Mouse (Mus musculus) layer of hippocampus, postnatal 25 days (tissue): ENCODE results near the gene Nat9. TPM values are rescaled to one million over a fixed set of nuclear protein-coding genes. Genes with fewer than 3 reads are reported as not detected.

Experiments used
- DNase-seq, 2 experiments: peaks; one replicate each; pipeline ENCODE4 v3.0.0; 2022; ENCODE audit warnings: mixed read lengths in 2 of 2, low spot score in 1 of 2; ENCODE audit errors: extremely low spot score in 1 of 2
- total RNA-seq, 2 experiments: library from RNA; stranded (reverse); gene quantifications; 2 replicates each; pipeline ENCODE4 v1.2.3; 2021

The Nat9 gene
- total RNA-seq, 2 experiments from 2014 or later = 16.6 to 21.3 TPM

DNA sequence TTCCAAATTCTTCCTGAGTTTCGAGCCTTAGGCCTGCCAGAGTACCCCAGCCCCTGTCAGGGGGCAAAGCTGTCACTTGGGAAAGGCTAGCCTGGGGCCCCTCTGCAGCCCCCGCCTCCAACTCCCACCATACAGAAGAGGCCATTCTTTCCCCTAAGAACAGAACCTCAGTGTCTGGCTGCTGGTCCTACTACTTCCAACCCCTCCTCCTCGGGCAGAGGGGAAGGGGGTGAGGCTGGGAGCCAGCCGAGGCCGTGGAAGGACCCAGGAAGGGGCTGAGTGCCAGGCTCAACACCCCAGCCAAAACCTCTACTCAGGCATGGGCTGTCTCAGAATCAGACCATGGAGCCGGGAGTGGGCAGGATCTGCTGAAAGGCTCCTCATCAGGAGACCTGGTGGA, 8.5 kb downstream of the Nat9 start:
- DNase-seq = peak in 1 of 2 experiments; percentile 33

DNA sequence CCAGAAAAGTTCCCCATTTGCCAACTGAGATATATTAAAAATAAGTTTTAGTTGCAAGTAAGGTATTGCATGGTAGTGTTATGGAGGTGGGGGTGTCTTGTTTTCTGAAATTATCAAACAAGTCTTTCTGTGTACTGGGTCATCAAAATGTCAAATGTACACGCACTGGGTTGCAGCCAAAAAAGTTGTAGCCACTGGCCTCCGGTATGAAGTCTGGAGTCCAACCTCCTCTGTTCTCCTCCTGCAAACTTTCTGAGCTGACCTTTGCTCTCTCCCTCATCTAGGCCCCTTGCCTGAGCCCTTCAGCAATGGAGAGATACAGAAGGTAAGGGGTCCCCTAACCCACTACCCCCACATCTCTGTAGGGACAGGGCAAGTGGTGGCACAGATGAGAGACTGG, 8.9 kb downstream of the Nat9 start:
- no peak for DNase-seq

DNA sequence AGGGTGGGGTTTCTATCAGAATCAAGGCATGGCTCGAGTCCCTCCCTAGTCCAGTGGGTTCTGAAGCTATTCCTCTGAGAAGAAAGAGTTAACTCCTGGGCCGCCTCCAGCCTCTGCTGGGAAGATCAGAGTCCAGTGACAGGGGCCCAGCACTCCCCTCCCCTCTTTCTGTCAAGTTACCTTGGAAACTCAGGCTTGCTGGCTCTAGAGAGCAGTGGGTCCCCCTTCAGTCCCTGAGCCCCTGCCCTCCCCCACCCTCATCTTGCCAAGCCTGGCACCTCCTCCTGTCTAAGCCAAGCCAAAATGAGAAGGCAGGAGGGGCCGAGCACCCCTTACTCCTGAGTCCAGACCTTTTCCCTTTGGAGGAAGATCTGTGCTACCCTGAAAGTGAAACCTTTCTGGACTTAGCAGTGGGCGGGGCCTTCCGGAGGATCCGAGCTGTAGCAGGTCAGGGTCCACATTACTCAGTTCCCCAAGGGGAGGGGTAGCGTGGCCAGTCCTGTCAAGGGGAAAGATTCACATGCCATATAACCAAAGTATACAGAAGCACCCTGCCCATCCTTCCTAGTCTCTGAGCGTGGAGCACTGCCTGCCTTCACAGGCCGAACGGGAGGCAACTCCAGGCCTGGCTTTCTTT, 10.0 kb downstream of the Nat9 start:
- no peak for DNase-seq

DNA sequence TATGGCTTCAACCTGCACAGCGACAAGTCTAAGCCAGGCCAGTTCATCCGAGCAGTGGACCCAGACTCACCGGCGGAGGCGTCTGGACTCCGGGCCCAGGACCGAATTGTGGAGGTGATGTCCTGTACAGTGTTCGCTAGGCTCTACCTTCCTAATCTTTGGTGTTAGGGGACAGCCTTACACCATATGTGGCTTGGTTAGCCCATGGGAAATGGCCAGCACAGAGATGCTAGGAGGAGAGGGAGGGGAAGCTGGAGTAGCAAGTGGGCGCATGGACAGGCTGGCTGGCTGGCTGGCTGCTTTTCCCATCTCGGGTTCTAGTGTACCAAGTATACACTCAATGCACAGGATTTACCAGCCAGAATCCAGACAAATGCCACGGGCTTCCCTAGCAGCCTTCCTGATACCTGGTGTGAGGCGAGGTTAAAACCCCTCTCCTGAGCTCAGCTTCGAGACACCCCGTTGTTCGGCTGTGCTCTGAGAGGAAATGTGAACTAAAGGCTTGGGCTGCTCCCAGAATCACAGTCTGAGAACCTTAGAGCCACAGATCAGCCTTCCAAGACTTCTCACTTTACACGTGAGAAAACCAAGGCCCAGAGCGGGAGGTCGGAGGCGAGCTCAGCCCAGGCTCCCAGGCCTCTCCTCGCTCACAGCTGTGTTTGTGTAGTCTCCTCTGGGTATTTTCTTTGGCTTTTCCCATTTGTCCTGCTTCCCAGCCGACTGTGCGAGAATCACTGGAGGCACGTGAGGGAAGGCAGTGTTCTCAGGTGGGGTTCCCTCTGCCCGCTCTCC, 11.1 kb downstream of the Nat9 start:
- no peak for DNase-seq

DNA sequence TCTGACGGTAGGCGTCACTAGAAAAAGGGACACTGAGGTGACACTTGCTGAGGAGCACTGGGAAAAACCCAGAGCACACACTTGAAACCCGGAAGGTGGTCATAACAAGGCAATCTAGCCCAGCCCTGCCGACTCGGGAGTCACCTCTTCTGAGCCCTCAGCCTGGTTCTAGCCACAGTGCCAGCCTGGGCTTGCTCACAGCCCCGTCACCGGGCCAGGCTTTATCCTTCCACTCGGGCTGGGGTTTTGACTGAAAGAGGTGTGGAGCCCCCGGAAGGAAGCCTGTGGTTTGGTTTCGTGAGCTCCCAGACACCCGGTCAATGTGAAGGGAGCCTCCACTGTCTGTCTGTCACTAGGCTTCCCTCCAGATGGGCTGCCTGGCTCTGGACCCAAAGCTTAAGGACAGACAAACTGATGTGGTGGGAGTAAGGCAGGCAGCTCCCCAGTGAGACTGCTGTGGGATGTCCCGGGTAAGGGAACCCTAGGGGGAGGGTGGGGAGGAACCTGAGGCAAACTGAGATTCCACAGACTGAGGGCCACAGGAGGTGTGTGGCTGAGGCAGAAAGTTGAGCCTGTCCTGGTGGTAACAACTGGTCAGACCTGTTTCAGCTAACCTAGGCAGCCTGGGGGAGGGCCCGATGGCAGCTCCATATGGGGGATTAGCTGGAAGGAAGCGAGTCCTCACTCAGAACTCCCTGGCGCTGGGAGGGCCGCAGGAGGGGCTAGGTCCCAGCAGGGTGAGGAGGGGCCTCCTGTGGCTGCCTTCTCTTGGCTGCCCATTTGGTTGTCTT, 13.9 kb downstream of the Nat9 start:
- no peak for DNase-seq

DNA sequence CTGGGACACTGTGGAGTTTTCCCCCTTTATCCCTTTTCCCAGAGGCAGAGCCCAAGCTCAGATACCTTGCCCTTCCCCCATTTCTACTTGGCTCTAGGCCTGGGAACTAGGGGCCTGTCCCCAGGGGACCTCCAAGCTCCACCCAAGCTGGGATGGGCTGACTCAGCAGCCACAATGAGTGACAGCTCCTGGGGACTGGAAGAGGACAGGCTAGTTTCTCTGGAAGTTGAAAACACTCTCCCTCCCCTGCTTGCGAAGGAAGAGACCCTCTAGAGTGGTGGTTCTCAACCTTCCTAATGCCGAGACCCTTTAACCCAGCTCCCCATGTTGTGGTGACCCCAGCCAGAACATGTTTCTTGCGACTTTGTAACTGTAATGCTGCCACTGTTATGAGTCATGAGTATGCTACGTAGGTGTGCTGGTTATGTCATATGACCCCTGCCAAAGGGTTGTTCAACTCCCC, 14.8 kb downstream of the Nat9 start:
- DNase-seq = peak in 1 of 2 experiments; percentile 25

DNA sequence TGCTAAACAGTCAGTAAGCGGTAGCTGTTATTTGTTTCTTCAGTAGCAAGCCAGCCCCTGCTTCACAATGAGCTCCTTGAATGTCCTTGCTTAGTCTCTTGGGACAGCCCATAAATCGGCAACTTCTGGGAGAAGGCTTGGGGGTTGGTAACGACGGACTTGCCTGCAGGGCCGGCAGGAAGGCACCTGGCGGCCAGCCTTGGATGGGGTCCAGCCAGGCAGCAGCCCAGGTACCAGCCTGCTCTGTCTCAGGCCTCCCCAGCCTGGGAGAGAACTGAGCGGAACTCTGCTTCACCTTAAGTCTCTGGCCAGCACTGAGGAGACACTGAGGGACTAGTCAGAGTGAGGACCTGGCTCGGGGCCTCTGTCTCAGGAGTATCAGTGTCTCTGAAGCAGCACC, 16.5 kb downstream of the Nat9 start:
- no peak for DNase-seq

DNA sequence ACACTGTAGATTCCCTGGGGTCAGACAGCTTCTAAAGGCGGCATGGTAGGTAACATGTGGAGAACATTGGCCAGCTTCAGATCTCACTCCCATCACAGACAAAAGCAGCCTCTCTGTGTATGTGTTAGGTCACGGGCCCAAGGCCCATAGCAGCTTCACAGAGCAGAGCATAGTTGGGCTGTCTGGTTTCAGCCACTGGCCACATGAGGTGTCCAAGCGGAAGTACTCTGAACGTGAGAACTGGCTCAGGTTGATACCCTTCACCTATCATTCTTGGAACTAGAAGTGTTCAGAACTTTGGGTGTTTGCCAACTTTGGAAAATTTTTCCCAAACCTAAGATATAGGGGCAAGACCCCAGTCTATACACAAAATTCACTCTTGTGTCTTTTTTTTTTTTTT, 18.2 kb downstream of the Nat9 start:
- DNase-seq = no peak

DNA sequence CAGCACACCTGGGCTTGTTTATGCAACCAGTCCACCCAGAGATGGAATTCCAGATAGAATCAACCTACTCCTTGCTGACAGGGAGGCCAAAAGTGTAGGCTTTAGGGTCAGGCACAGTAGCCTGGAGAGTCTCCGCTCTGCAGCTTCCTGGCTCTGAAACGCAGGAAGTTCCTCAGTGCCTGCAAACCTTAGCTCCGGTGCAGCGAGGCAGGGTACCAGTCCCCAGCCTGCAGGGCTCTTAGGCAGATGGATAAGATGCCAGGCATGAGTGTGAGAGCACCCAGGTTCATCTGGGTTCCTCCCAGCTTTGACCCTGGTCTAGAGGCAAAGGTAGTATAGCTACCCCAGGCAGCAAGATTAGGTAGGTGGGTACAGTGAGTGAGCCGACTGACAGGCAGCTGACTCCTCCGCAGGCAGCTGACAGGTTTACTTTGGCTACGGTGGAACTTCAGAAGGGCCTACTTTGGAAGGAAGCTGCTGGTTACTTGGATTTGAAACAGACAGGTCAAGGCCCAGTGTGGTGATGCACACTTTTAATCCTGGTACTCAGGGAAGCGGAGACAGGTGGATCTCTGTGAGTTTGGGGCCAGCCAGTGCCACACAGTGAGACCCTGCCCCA, 19.9 kb downstream of the Nat9 start:
- no peak for DNase-seq

DNA sequence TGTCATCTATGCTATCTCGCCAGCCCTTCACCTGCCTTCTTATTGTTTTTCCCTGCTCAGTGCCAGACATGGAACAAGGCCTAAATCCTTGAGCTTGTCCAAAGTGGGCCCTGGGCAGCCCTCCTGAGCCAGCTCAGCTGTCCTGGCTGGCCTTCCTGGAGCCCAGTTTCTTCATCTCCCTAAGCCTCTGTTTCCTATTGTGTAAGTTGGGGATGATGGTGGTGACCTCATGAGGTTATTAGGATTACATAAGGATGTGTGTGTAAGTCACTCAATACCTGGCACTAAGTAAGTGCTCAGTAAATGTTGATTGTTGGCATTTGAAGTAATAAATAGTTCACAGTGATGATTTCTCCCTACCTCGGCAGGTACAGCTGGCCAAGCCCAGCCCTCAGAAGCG, 20.9 kb downstream of the Nat9 start:
- DNase-seq = no peak

DNA sequence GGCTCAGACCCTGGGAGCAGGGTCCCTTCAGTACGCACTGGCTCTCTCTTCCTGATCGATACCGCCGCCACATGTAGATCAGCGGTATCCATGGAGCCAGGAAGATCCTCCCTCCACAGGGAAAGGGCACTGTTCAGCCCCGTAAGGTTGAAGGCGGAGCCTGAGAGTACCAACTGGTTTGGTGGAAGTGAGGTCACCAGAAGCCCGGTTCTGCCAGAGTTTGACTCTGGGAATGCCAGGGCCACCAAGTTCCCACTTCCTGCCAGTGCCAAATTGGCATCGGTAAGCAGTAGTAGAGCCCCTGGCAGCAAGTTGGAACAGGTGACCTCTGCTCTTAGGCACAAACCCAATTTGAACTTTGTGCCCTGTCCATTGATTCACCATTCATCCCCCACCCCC, 22.7 kb downstream of the Nat9 start:
- DNase-seq = peak in 1 of 2 experiments; percentile 27

DNA sequence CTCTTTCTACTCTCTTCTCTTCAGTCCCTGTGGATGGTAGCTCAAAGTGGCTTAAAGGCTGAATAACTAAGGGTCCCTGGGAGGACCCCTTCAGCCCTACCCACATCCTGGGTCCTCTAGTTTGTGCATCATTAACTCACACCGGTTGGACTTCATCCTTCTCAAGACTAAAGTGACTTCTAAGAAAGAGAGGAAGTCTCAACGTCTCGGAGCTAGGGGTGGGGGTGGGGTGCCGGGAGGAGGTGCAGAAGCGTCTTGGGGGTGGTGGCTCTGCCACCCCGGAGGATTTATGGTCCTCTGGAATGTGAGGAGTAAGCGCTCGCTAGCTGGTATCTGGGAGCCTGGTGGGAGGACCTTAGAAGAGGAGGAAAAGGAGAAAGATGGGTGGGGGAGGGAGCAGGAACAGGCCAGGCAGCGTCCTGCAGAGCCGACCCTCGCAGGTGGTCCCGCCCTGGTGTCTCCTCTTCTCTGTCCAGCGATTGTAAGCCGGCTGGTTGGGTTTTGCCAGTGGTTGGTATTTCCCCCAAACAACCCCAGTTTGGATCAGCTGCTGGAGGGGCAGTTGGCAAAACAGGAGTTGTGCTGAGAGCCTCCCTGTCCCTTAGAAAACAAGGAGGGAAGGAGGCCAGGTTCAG, 23.2 kb downstream of the Nat9 start:
- DNase-seq = no peak

DNA sequence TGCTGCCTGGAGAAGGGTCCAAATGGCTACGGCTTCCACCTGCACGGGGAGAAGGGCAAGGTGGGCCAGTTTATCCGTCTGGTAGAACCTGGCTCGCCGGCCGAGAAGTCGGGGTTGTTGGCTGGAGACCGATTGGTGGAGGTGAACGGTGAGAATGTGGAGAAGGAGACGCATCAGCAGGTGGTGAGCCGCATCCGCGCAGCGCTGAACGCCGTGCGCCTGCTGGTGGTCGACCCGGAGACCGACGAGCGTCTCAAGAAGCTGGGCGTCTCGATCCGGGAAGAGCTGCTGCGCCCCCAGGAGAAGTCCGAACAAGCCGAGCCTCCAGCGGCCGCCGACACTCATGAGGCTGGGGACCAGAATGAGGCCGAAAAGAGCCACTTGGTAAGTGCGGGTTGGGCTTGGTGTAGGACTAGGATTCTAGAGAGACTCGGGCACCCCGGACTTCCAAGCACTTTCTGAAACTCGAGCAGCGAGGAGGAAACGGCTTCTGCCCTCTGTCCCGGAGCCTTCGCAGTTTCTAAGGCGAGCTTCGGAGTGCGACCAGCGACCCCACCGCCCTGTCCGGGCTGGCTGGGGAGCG, 24.0 kb downstream of the Nat9 start:
- DNase-seq = no peak

DNA sequence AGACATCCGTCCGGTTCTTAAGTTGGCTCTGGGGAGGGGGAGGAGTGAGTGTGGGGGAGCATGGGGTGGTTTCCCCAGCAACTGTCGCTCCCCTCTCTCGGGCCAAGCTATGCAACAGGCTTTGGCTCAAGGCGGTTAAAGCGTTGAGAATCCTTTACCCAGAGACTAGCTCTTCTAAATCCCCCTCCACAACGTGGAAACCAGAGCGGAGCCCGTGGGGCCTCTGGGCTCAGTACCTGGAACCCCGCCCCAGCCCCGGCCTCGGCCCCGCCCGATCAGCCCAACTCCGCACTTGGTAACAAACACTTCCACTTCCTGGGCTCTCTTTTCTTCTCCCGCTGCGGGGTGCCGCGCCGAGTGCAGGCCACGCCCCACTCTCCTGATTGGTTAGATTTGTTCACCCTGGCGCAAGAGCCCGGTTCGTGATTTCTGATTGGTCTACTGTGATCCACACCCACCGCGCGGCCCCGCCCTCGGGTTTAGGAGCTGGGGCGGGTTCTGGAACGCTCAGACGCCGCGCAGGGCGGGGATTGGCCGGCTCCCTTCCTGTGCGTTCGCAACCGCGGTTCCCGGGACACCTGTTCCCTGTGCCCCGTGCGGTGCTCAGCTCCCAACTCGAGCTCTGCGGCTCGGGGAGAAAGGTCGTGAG, 24.7 kb downstream of the Nat9 start, which contains the start of gene Slc9a3r1:
Gene Slc9a3r1 (plus strand): TSS at position 510 of the 649 bp plus-strand sequence.
- peak; percentile 76 to 85 for DNase-seq

DNA sequence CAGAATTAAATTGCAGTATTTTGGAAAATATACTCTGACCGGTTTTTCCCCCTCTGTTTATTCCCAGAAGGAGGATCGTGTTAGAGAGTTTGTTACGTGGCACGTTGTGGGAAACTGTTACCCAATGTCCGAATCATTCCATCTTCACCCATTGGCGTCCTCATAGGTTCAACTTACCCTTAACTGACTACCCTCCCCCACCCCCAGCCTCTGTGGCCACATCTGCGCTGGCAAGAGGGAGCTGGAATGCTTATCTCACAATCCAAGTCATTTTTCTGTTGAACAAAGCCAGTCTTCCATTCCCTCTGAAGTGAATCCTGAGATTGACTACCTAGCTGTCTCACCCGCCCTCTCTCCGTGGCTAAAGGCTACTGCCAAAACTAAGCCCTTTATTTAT, 25.5 kb downstream of the Nat9 start:
- no peak for DNase-seq

DNA sequence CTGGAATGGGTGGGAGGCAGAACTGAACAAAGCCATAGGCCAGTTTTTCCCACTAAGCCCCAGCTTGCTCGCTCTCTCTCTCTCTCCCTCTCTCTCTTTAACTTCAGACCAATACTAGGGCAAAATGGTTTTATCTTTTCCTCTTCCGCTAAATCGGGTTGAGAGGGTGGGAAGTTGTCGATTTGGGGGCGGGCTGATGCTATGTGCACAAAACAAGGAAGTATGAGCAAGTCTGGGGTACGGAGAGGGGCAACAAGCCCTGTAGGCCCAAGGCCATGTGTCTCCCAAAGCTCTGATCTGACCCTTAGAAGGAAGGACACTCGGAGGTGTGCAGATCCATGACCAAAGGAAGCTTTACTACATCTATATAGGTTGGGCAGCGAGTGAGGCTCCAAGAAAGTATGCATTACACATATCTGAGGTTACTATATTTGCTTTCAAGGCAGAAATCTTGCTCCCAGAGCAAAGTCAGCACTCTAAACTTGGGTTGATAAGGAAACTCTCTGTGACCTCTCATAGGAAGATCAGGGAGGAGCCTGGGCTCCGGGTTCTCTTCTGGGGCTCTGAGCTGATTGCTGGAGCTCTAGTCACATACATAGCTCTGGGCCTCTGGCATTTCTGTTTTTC, 26.0 kb downstream of the Nat9 start:
- DNase-seq = no peak

DNA sequence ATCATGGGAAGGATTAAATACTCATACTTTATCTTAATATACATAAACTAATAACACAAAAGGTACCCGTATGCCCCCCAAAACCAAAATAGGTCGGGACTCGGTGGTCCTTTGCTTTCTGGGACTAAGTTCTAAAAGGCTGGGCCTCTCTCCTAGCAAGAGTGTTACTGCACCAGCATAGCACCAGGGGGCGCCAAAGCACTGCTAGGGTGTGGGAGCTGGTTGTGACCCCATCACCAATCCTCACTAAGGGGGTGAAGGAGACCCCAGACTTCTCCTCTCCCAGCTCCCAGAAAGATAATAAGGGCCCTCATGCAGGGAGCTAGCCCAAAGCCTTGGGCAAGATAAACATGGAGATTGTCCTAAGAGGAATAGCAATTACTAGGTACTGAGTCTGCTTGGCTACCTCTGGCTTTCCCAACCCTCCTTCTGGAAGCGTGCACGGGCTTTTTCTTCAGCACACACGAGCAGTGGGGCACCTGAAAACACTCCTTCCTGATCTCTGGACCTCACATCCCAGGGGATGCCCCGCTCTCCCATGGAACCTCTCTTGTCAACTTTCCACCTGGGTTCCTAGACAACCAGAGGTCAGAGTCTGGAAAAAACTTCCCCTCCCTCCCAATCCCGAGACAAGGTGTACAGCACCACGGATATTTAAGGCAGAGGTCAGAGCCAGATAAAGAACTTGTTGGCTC, 26.6 kb downstream of the Nat9 start:
- peak; percentile 49 to 87 for DNase-seq
